Mouse (Mus musculus) adrenal gland (tissue): ENCODE results near the gene Taf4.

ENCODE experiments used
- intact Hi-C: fragments of 180-260 bp; cut with DNase I; formaldehyde crosslinking; loops from one replicate; pipeline ENCODE4 v1.15.1; 2025

Gene Taf4

DNA sequence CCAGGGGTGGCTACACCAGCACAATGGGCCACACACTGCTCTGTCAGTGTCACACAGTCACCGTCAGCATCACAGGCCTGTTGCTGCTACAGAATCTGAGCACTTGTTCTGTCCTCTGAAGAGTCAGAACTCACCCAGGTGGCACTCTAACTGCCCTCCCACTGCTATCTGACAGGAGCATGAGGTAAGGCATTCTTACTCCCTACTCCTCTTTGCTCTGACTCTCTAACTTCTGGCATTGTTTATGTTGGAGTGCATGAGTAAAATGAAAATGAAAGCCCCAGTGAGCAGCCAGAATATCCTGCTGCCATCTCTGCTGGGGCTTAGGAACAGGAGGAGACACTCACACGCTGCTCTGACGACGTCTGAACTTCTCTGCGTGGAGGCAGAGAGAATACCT is 28.8 kb downstream of the Taf4 start:
- intact Hi-C loops = no loop called here

- intact Hi-C loops = no loop called here
Measured at GRCm38 (mm10) chr2:179946496-179946895, 29.9 kb downstream of the Taf4 start.

- intact Hi-C loops = no loop called here
Measured at GRCm38 (mm10) chr2:179945051-179945450, 31.4 kb downstream of the Taf4 start.

DNA sequence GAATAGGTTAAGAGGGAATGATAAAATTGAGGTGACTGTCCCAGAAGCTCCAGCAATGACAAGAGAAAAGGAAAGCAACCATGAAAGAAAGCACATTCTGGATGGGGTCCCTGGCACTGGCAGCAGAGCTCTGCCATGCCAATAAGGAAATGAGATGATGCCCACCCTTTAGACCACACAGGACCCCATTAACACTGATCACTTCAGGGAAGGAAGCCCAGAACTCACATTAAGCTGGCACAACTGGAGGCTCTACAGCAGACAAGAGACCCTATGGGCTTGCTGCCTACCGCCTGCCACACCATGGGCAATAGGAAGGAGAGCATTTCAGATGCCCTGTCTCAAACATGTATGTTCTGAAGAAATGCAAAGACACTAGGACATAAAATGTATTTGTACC is 34.8 kb downstream of the Taf4 start:
- intact Hi-C loops = no loop called here

- intact Hi-C loops = no loop called here
Measured at GRCm38 (mm10) chr2:179937091-179937490, 39.4 kb downstream of the Taf4 start.

GRCm38 (mm10) chr2:179934165-179934564 is 42.3 kb downstream of the Taf4 start:
- intact Hi-C loops = no loop called here

DNA sequence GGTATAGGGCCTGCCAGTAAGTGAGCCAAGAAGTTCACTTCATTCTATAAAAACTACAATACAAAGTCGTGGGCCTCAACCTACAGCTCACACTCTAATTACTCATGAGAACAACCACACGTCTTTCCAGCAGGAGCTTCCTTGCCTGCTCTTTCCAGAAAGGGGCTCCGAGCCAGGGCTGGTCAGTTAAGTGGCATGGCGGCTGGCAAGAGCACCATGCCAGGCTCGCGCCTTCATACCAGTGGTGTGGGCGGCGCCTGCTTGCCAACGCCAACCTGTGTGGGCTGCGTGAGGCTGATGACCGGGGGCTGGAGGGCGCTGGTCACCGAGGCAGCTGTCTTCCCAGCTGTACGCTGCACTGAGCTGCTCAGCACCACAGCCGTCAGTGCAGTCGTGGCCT is 44.7 kb downstream of the Taf4 start:
- intact Hi-C loops = no loop called here

GRCm38 (mm10) chr2:179929166-179929565 is 47.3 kb downstream of the Taf4 start:
- intact Hi-C loops = loop anchor here (5.0 to 10.0 kb wide), 2 partner anchors 48 to 326 kb away; partner anchors contain the start of genes Rps21 and Taf4

- intact Hi-C loops = loop anchor here (10.0 kb wide), 1 partner anchor 331 kb away; the partner anchor contains the start of gene Rps21
Measured at GRCm38 (mm10) chr2:179924038-179924437, 52.4 kb downstream of the Taf4 start.

- intact Hi-C loops = loop anchor here (10.0 kb wide), 1 partner anchor 334 kb away; the partner anchor contains the start of gene Rps21
Measured at GRCm38 (mm10) chr2:179921021-179921653, 55.3 kb downstream of the Taf4 start.

GRCm38 (mm10) chr2:179920042-179920441 is 56.4 kb downstream of the Taf4 start:
- intact Hi-C loops = loop anchor here (10.0 kb wide), 1 partner anchor 335 kb away; the partner anchor contains the start of gene Rps21

DNA sequence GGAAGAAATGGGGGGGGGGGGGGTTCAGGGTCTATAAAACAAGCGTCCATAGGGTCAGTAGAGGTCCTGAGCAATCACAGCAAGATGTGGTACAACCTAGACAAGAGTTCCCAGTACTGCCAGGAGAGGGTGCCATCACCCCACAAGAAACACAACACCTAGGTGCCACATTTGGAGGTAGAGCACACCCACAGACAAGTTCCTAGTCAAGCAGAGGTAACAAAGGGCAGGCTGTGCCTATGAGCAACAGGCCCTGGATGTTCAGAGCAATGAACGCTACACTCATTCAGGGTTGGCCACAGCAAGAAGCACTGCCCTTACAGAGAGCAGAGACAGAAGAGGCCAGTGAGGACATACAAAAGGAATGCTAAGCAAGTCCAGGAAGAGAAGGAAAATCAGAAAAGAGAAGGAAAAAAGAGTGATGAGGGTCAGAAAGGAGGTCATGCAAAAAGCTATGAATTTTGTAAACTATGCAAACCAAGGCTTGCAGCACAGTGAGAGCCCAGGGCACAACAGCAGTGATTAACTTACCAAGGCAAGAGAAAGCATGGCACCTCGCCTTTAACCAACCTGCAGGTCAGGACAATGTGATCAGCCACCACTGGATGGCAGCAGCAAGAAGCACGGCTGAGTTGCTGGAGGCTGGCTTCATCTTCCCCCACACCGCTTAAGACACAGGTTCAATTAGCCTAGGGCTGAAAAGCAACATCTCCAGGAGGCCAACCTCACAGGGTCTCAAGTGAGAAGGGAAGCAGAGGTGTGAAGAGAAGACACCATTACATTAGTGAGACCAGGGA is 59.4 kb downstream of the Taf4 start:
- intact Hi-C loops = loop anchor here (2.0 to 5.0 kb wide), 2 partner anchors 55 to 128 kb away; no protein-coding TSS in a partner anchor

DNA sequence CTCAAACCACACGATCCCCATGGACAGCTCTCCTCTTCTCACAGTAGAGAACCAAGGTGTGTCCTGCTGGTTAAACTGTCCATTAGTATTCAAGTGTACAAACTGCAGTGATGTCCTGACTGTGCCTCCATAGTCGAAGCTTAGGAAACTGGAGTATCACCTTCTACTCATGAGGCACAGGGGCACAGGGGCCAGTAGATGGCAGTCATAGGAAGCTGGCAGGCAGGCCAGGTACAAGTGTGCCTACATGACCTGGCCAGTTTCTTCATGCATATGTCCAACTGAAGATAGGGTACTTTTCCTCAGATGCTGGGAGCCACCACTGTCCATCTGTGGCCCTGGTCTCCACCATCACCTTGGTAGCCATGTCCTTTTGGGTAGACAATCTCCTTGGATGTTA is 62.2 kb downstream of the Taf4 start:
- intact Hi-C loops = no loop called here

GRCm38 (mm10) chr2:179913349-179913748 is 63.1 kb downstream of the Taf4 start:
- intact Hi-C loops = no loop called here

DNA sequence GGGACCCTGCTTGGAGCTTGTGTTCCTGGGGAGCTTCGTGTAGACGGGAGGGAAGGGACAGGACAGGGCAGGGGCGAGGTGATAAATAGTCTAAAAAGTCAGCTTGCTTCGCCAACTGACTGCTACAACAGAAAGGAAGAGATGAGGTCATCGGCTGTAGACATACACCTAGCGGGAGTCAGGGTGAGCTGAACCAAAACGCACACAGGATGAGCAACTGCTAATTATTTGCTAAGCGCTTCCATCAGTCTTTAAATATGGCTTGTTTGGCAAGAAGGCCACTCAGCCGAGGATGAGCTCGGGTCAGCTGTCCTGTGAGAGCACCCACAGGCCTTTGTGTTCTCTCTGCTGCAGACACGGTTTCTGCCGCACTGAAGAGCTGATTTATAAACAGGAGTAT is 63.5 kb downstream of the Taf4 start:
- intact Hi-C loops = no loop called here

GRCm38 (mm10) chr2:179896949-179897348 is 79.5 kb downstream of the Taf4 start:
- intact Hi-C loops = no loop called here

DNA sequence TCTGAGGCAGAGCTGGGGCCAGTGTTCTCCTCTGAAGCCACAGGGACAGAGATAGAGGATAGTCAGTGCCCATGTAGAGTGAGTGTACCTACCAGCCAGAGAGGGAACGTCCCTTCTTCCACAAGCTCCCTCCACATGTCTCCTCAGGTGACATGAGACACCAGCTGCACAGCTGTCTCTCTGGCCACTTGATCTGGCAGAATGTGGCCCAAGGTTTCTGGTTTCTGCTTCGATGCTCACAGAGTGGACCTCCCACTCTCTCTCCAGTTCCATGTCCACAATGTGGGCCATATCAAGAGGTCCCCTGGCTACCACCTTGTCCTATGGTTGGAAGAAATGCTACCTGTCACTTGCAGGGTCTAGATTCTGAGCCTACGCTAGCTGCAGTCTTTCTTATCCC is 85.4 kb downstream of the Taf4 start:
- intact Hi-C loops = no loop called here

- intact Hi-C loops = no loop called here
Measured at GRCm38 (mm10) chr2:179884561-179884960, 91.9 kb downstream of the Taf4 start.

DNA sequence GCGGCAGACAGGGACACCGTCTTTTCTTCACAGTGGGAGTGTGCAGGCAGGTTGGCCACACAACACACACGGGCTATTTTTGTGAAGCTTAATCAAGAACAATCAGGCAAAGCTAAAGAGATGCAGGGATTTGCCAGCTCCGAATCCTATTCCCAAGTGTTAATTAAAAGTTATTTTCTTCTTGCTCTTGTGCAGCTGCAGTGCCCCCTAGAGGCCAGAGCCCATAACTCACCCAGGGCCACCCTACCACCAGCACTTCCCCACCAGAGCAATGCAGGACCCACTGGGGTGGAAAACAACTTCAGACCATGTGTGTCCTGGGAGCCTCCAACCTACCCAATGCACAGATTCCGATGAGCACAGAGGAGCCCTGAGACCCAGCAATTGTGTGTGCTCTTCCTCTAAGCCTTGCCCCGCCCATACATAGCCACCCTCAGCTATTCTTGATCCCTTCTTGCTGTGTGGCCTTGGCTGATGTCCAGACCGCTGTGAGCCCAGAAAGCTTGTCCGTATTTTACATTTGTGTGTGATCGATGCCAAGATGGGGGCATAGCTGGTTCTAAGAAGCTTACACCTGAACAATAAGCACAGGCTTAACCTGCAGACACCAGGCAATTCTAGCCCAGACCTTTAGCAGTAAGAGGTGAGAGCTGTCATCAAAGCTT is 98.8 kb downstream of the Taf4 start:
- intact Hi-C loops = loop anchor here (10.0 kb wide), 1 partner anchor 303 kb away; no protein-coding TSS in a partner anchor

- intact Hi-C loops = loop anchor here (2.0 to 10.0 kb wide), 2 partner anchors 44 to 300 kb away; no protein-coding TSS in a partner anchor
Measured at GRCm38 (mm10) chr2:179875147-179875546, 101.3 kb downstream of the Taf4 start.

GRCm38 (mm10) chr2:179873315-179873714 is 103.1 kb downstream of the Taf4 start:
- intact Hi-C loops = loop anchor here (5.0 to 10.0 kb wide), 2 partner anchors 191 to 299 kb away; no protein-coding TSS in a partner anchor

GRCm38 (mm10) chr2:179872724-179873123 is 103.7 kb downstream of the Taf4 start:
- intact Hi-C loops = loop anchor here (5.0 to 10.0 kb wide), 2 partner anchors 190 to 298 kb away; no protein-coding TSS in a partner anchor
